Mouse (Mus musculus) liver, embryonic 11.5 days (tissue): ENCODE measurements around the gene 4930430F08Rik. TPM values are rescaled to one million over a fixed set of nuclear protein-coding genes. Genes with fewer than 3 reads are reported as not detected.

ENCODE experiments used
- ATAC-seq: fragments of 200-750 bp; cut with Nextera tagmentation; replicated peaks from 2 replicates; pipeline ENCODE4 v1.8.0; 2017; ENCODE audit warnings: moderate number of reproducible peaks, mild to moderate bottlenecking, moderate TSS enrichment, moderate library complexity; ENCODE audit not compliant: low FRiP score
- DNase-seq: peaks from one replicate; pipeline ENCODE4 v3.0.0-alpha.2; 2017; ENCODE audit warnings: low spot score
- H3K27ac ChIP-seq: fragments of 300-500 bp; sonication (generic); 2 replicates; pipeline ENCODE4 v1.5.1; 2014; ENCODE audit warnings: mild to moderate bottlenecking, low read depth, low read length, control low read depth
- H3K27me3 ChIP-seq: fragments of 300-500 bp; sonication (generic); replicated peaks from 2 replicates; pipeline ENCODE4 v1.6.1; 2014; ENCODE audit warnings: low read length, mixed read lengths; ENCODE audit not compliant: control insufficient read depth, insufficient read depth
- H3K36me3 ChIP-seq: fragments of 300-500 bp; sonication (generic); 2 replicates; pipeline ENCODE4 v1.6.1; 2014; ENCODE audit warnings: mild to moderate bottlenecking, low read length, moderate library complexity, mixed read lengths; ENCODE audit not compliant: control insufficient read depth, insufficient read depth
- H3K4me1 ChIP-seq: fragments of 300-500 bp; sonication (generic); replicated peaks from 2 replicates; pipeline ENCODE4 v1.6.1; 2014; ENCODE audit warnings: low read length, mixed read lengths; ENCODE audit not compliant: control insufficient read depth, insufficient read depth
- H3K4me2 ChIP-seq: fragments of 300-500 bp; sonication (generic); 2 replicates; pipeline ENCODE4 v1.6.1; 2014; ENCODE audit warnings: mild to moderate bottlenecking, control low read depth, moderate library complexity
- H3K4me3 ChIP-seq: fragments of 300-500 bp; sonication (generic); 2 replicates; pipeline ENCODE4 v1.5.1; 2014; ENCODE audit warnings: low read depth, low read length, control low read depth
- H3K9ac ChIP-seq: fragments of 300-500 bp; sonication (generic); 2 replicates; pipeline ENCODE4 v1.6.1; 2014; ENCODE audit warnings: low read depth, low read length, control low read depth
- H3K9me3 ChIP-seq: fragments of 300-500 bp; sonication (generic); 2 replicates; pipeline ENCODE4 v1.6.1; 2016; ENCODE audit warnings: low read length, inconsistent platforms, mixed read lengths; ENCODE audit not compliant: control insufficient read depth
- WGBS: fragments of 180-500 bp; shearing (Covaris S2); extraction: QIAGEN DNeasy Blood & Tissue Kit; methylation state at CpG from one replicate; pipeline ENCODE4 v1.1.7; 2014; 5-methylcytosine and 5-hydroxymethylcytosine counted together
- polyA plus RNA-seq: library from polyadenylated mRNA; unstranded; fragments of >200 nt; fragmentation: Nextera tagmentation; extraction: Ambion mirVana; gene quantifications from 2 replicates; pipeline ENCODE4 v1.2.1, GENCODE M21; 2014

Gene 4930430F08Rik
- polyA plus RNA-seq, 1 experiment from 2014 or later, result 17.1 TPM

GRCm38 (mm10) chr10:100556566-100557175 is 33.6 kb downstream of the 4930430F08Rik start:
- Histone ChIP-seq H3K27me3 (no peaks in the 10 kb centered on the region), H3K9ac (no peak overlapping the region), H3K4me3 (no peak overlapping the region), H3K36me3 (no peaks in the 10 kb centered on the region), H3K9me3 (no peaks in the 10 kb centered on the region), H3K4me1 (no peaks in the 10 kb centered on the region), H3K27ac (no peak overlapping the region), H3K4me2 (no peak overlapping the region)
- DNase-seq (no peak), ATAC-seq (no peak)
- 79% methylated on average over 3 of the region's 3 CpGs for WGBS

- Histone ChIP-seq H3K9ac (no peak overlapping the region), H3K4me2 (peak overlapping the region; percentile 35; the same call in 1 of the 2 replicates), H3K27me3 (no peaks in the 10 kb centered on the region), H3K4me3 (no peak overlapping the region), H3K36me3 (peaks cover 3% of the 10 kb centered on the region; the same call in 1 of the 2 replicates), H3K9me3 (no peaks in the 10 kb centered on the region), H3K27ac (peak overlapping the region; percentile 70), H3K4me1 (no peaks in the 10 kb centered on the region)
- WGBS, result 73% methylated on average over 9 of the region's 9 CpGs
- DNase-seq (no peak), ATAC-seq (peak; percentile 94)
These were observed 65.5 kb downstream of the 4930430F08Rik start for GRCm38 (mm10) chr10:100524499-100525390.

GRCm38 (mm10) chr10:100522330-100522729 is 67.9 kb downstream of the 4930430F08Rik start:
- no peak overlapping the region for H3K9ac ChIP-seq

More at GRCm38 (mm10) chr10:100522330-100522729, 67.9 kb downstream of the 4930430F08Rik start:
- H3K27ac ChIP-seq, result no peak overlapping the region
- DNase-seq (no peak), ATAC-seq (no peak)
- H3K9me3 ChIP-seq, result no peaks in the 10 kb centered on the region
- H3K4me1 ChIP-seq, result no peaks in the 10 kb centered on the region
- peaks cover 3% of the 10 kb centered on the region; the same call in 1 of the 2 replicates for H3K36me3 ChIP-seq
- no peaks in the 10 kb centered on the region for H3K27me3 ChIP-seq
- H3K4me2 ChIP-seq, result no peak overlapping the region
- WGBS, result 94% methylated on average over 9 of the region's 9 CpGs
- H3K4me3 ChIP-seq, result no peak overlapping the region

Other genes with a start within 250 kb of the 4930430F08Rik start
- gene Gm4302, start 249.6 kb downstream of the 4930430F08Rik start, polyA plus RNA-seq, result not detected in 2 replicates
- not detected in 2 replicates for gene Gm4303, start 244.5 kb downstream of the 4930430F08Rik start, polyA plus RNA-seq
- gene Gm4305, start 239.3 kb downstream of the 4930430F08Rik start, polyA plus RNA-seq, result not detected in 2 replicates
- gene Gm4307, start 229.1 kb downstream of the 4930430F08Rik start, polyA plus RNA-seq, result not detected in 2 replicates
- not detected in 2 replicates for gene Gm4312, start 207.9 kb downstream of the 4930430F08Rik start, polyA plus RNA-seq
- 18.5 and 21.0 TPM in 2 replicates for gene Tmtc3, start 103.1 kb downstream of the 4930430F08Rik start, polyA plus RNA-seq
- gene Cep290, start 102.9 kb downstream of the 4930430F08Rik start, polyA plus RNA-seq, result 5.4 and 6.5 TPM in 2 replicates
- gene 1700017N19Rik, start 61 bp upstream of the 4930430F08Rik start, polyA plus RNA-seq, result not detected in 2 replicates